Mouse (Mus musculus): Measurements from ENCODE around the gene Cygb.

DNA sequence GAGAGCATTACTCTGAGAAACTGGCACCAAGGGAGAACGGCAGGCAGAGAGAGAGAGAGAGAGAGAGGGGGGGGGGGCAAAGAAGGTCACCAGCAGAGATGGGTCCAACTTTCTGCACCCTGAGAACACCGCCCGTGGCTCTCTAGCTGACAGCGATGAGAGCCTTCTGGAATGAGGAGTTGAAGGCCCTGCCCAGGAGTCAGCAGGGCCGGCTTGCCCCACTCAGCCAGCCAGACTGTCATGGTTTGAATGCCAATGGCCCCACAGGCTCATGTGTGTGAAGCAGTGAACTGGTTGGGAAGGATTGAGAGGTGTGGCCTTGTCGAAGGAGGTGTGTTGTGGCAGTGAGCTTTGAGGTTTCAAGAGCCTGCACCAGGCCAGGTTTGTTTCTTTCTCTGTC, 40.9 kb downstream of the Cygb start:
- TF ChIP-seq POLR2A (IDR thresholded peaks at IDR 0.05; ENCODE audit: borderline replicate concordance, control insufficient read depth, low read depth, low read length), result no peak
- no peak for TF ChIP-seq CTCF (IDR thresholded peaks at IDR 0.05; ENCODE audit: control insufficient read depth, insufficient read depth, low read length)

All from bone marrow, adult 2 months (tissue).